Mouse (Mus musculus): Measurements from ENCODE around the gene Pla2g1b. TPM values are rescaled to one million over a fixed set of nuclear protein-coding genes. Genes with fewer than 3 reads are reported as not detected.
"Not testable (repeated sequence)": the region's sequence is repeated elsewhere in the genome, so short reads cannot be mapped to it uniquely, and the experiment has no call there.

The Pla2g1b gene
- total and polyA plus RNA-seq, 2 experiments from 2014 or later: not detected

DNA sequence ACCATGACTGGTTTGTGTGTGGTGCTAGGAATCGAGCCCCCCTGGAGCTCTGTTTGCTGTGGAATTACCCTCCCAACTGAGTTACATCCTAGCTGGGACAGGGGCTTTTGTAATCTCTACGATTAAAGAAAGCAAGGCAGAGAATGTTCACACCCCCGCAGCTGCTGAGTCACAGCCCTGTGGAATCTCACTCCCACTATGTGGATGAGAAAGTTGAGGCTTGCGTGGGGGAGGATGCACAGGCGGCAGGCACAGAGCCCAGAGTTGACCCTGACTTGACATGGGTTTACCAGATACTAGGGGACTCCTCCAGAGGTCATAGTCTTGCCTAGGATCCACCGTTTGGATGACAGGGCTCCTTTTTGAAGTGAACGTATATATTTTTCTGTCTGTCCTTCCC, 31.0 kb downstream of the Pla2g1b start:
- no peaks in the 10 kb centered on the region for H3K27me3 ChIP-seq (ENCODE audit: insufficient read depth, low read length)
- no peak overlapping the region for H3K4me2 ChIP-seq (ENCODE audit: low read depth)
- DNase-seq (no peak), ATAC-seq (no peak)
- no peaks in the 10 kb centered on the region for H3K36me3 ChIP-seq (ENCODE audit: insufficient read depth)
- TF ChIP-seq CTCF (IDR thresholded peaks at IDR 0.05; ENCODE audit: low read depth): no peak
- no peak overlapping the region for H3K4me3 ChIP-seq (ENCODE audit: low read depth, low read length)
- WGBS: 82% methylated on average over 7 of the region's 7 CpGs
- H3K9me3 ChIP-seq (ENCODE audit: low read length): no peaks in the 10 kb centered on the region
- no peak overlapping the region for H3K9ac ChIP-seq
- H3K4me1 ChIP-seq (ENCODE audit: insufficient read depth): 0 out of 2 replicates have a peak, but pooled peaks cover 2% of the 10 kb centered on the region
- H3K27ac ChIP-seq (ENCODE audit: low read depth, low read length): no peak overlapping the region

DNA sequence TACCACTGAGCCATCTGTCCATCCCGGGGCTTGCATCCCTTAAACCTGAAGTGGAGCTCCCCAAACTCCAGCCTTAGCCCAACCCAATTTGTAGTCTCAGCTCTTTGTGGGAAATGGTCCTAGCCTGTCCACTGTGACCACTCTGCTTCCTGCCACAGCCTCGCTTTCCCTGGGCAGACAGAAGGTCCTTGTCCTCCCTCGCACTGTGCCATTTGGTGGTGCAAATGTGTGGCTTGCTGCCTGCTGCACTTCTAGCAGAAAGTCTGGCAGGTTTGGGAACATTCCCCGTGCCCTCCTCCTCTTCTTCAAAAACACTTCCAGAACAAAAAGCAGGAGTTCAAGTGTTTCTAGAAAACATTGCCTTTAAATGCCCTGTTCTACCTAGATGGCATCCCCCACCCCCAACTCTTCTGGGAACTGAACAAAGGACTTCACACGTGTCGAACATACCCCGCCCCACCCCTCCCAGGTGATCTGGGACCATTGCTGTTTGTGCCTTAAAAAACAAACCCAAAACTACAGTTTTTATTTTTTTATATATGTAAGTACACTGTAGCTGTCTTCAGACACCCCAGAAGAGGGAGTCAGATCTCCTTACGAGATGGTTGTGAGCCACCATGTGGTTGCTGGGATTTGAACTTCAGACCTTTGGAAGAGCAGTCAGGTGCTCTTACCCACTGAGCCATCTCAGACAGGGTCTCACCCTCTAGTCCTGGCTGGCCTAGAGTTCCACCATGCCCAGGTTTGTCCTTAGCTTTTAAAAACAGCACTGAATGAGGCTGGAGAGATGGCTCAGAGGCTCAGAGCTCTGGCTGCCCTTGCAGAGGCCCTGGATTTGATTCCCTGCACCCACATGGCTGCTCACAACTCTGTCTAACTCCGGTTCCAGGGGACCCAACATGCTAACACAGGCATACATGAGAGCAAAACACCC, 32.5 kb downstream of the Pla2g1b start:
- TF ChIP-seq CTCF (IDR thresholded peaks at IDR 0.05; ENCODE audit: low read depth): no peak
- Histone ChIP-seq H3K4me3 (ENCODE audit: low read depth, low read length) (no peak overlapping the region), H3K9me3 (ENCODE audit: low read length) (no peaks in the 10 kb centered on the region), H3K9ac (no peak overlapping the region), H3K4me2 (ENCODE audit: low read depth) (no peak overlapping the region), H3K4me1 (ENCODE audit: insufficient read depth) (no peaks in the 10 kb centered on the region), H3K27ac (ENCODE audit: low read depth, low read length) (no peak overlapping the region), H3K36me3 (ENCODE audit: insufficient read depth) (no peaks in the 10 kb centered on the region), H3K27me3 (ENCODE audit: insufficient read depth, low read length) (no peaks in the 10 kb centered on the region)
- DNase-seq: no peak
- ATAC-seq: no peak
- 52% methylated on average over 9 of the region's 9 CpGs for WGBS

DNA sequence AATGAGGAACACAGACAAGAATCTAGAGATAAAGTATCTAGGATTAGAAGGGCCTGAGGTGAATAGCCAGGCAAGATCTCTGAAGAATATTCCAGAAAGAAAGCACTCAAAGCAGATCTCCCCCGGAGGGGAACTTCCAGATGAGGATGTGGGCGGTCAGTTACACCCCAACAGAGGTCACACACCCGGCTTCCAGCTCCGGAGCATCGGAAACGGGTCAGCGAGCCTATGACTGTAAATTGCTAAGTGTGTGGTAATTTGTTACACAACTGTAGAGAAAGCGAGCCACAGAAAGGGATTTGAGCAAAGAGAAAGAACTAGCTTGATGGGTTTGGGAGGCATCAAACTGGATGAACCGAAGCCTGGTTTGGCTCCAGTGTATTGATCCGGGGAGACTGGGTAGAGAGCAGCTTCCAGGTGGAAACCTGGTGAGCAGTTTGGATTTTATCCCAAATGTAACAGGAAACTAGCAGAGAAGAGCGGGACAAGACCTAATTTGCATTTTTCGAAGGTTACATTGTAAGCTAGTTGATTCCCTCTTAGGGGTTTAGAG, 34.4 kb downstream of the Pla2g1b start:
- H3K9ac ChIP-seq: no peak overlapping the region
- H3K9me3 ChIP-seq (ENCODE audit: low read length): peaks cover 3% of the 10 kb centered on the region; the same call in 1 of the 2 replicates
- H3K4me3 ChIP-seq (ENCODE audit: low read depth, low read length): no peak overlapping the region
- ATAC-seq: no peak
- H3K4me2 ChIP-seq (ENCODE audit: low read depth): no peak overlapping the region
- no peak overlapping the region for H3K27ac ChIP-seq (ENCODE audit: low read depth, low read length)
- no peak for TF ChIP-seq CTCF (IDR thresholded peaks at IDR 0.05; ENCODE audit: low read depth)
- 82% methylated on average over 12 of the region's 12 CpGs for WGBS
- no peaks in the 10 kb centered on the region for H3K27me3 ChIP-seq (ENCODE audit: insufficient read depth, low read length)
- H3K36me3 ChIP-seq (ENCODE audit: insufficient read depth): no peaks in the 10 kb centered on the region
- no peaks in the 10 kb centered on the region for H3K4me1 ChIP-seq (ENCODE audit: insufficient read depth)
- no peak for DNase-seq

DNA sequence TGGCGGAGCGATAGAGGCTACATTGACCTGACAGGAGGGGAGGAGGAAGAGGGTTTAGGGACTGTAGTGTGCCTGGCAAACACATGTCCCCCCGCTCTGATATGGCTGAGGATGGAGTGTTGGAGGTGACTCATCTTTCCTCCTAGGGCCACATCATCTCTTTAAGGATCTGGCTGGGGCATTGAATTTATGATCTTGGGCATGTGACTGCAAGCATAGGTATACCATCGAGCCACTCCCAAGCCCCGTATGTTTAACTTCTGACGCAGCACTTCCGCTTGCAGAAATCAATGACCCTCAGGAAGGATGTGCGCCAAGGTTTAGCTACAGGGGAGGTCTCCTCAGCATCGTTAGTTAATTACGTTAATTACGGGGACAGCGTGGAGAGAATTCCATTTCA, 37.0 kb downstream of the Pla2g1b start:
- ATAC-seq (no peak), DNase-seq (no peak)
- peaks cover 3% of the 10 kb centered on the region; the same call in 1 of the 2 replicates for H3K9me3 ChIP-seq (ENCODE audit: low read length)
- TF ChIP-seq CTCF (IDR thresholded peaks at IDR 0.05; ENCODE audit: low read depth): no peak
- H3K4me2 ChIP-seq (ENCODE audit: low read depth): no peak overlapping the region
- no peaks in the 10 kb centered on the region for H3K27me3 ChIP-seq (ENCODE audit: insufficient read depth, low read length)
- H3K27ac ChIP-seq (ENCODE audit: low read depth, low read length): no peak overlapping the region
- no peak overlapping the region for H3K9ac ChIP-seq
- 57% methylated on average over 12 of the region's 12 CpGs for WGBS
- H3K36me3 ChIP-seq (ENCODE audit: insufficient read depth): no peaks in the 10 kb centered on the region
- H3K4me1 ChIP-seq (ENCODE audit: insufficient read depth): peaks cover 7% of the 10 kb centered on the region
- H3K4me3 ChIP-seq (ENCODE audit: low read depth, low read length): no peak overlapping the region

DNA sequence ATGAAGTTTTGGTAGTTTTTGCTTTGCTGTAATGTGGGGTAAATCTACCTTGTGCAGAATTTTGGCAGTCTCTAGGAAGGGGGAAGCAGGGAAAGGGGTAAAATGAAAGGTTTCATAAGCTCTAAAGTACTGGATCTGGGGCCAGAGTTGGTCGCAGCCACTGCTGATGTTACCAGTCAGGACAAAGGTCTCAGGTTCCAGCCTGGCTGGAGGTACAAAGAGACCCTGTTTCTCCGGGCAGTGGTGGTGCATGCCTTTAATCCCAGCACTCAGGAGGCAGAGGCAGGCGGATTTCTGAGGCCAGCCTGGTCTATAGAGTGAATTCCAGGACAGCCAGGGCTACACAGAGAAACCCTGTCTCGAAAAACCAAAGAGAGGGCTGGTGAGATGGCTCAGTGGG, 39.6 kb downstream of the Pla2g1b start:
- 84% methylated on average over 4 of the region's 4 CpGs for WGBS
- DNase-seq; H3K27me3 ChIP-seq (ENCODE audit: insufficient read depth, low read length); H3K4me2 ChIP-seq (ENCODE audit: low read depth); H3K9me3 ChIP-seq (ENCODE audit: low read length); H3K4me3 ChIP-seq (ENCODE audit: low read depth, low read length); H3K9ac ChIP-seq; H3K36me3 ChIP-seq (ENCODE audit: insufficient read depth); ATAC-seq; H3K27ac ChIP-seq (ENCODE audit: low read depth, low read length): not testable (repeated sequence)
- H3K4me1 ChIP-seq (ENCODE audit: insufficient read depth): peaks cover 28% of the 10 kb centered on the region

DNA sequence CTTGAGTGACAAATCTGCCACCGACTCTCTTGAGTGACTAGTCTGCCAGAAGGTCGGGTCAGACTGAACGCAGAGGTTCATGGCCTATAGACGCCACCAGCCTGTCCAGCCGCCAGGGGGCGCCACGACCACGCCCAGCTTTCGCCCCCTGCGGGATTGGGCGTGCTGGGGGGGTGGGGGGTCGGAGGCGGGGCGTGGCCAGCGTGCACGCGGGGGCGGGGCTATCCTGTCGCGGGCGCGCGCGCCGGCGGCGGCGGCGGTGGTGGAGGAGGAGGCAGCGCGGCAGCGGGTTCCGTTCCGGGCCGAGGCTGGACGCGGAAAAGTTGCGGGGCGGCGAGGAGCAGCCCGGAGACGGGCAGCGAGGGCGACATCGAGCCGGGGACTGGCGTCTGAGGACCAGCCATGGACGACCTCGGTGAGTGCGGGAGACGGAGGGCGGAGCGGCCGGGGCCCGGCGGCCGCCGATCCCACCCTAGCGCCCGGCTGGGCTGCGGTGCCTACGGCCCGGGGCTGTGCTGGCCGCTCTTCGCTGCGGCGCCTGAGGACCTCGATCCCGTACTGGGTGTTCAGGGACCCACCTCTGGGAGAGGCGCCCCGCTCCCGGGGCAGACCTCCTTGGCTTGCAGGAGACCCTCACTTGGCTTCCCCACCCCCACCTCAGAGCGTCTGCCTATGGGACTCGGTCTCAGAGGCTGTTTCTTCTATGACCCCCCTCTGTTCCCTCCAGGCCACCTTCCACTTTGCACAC, 40.6 kb downstream of the Pla2g1b start, which contains the start of gene Pxn:
TSS of gene Pxn (plus strand) at position 223 of the 748 bp plus-strand sequence.
- peak within 1 kb of the TSS; percentile 86 for H3K9ac ChIP-seq
- TF ChIP-seq CTCF (IDR thresholded peaks at IDR 0.05; ENCODE audit: low read depth): peak; percentile 94
- no peaks in the 10 kb centered on the region for H3K36me3 ChIP-seq (ENCODE audit: insufficient read depth)
- H3K4me1 ChIP-seq (ENCODE audit: insufficient read depth): peaks cover 28% of the 10 kb centered on the region
- under 1% methylated on average over 59 of the region's 74 CpGs for WGBS
- H3K4me3 ChIP-seq (ENCODE audit: low read depth, low read length): peak within 1 kb of the TSS; percentile 92
- H3K9me3 ChIP-seq (ENCODE audit: low read length): peaks cover 3% of the 10 kb centered on the region; the same call in 1 of the 2 replicates
- H3K27me3 ChIP-seq (ENCODE audit: insufficient read depth, low read length): no peaks in the 10 kb centered on the region
- no peak within 1 kb of the TSS; the same call in 1 of the 2 replicates for H3K27ac ChIP-seq (ENCODE audit: low read depth, low read length)
- H3K4me2 ChIP-seq (ENCODE audit: low read depth): peak within 1 kb of the TSS; percentile 81
- ATAC-seq: peak; percentile 84
- DNase-seq: peak; percentile 93

Measured in forebrain, postnatal 0 days (tissue).